Mouse (Mus musculus): Measurements from ENCODE around the gene Vps35l. TPM values are rescaled to one million over a fixed set of nuclear protein-coding genes. Genes with fewer than 3 reads are reported as not detected.
A peak's percentile ranks its signal among the peaks of the same experiment; 100 is the strongest.

Vps35l gene
- polyA plus RNA-seq, 1 experiment from 2014 or later = 91.0 TPM

GRCm38 (mm10) chr7:118811407-118812106, 71.5 kb downstream of the Vps35l start:
- Histone ChIP-seq H3K4me2 (ENCODE audit: low read length) (no peak overlapping the region), H3K9me3 (replicated peaks; ENCODE audit: control insufficient read depth, low read length) (no peaks in the 10 kb centered on the region), H3K36me3 (ENCODE audit: control insufficient read depth, insufficient read depth, low read length) (peaks cover 46% of the 10 kb centered on the region), H3K27me3 (replicated peaks; ENCODE audit: control insufficient read depth, insufficient read depth, low read length) (no peaks in the 10 kb centered on the region), H3K9ac (ENCODE audit: low read length) (no peak overlapping the region), H3K4me3 (ENCODE audit: low read depth, low read length) (no peak overlapping the region), H3K27ac (ENCODE audit: low read depth, low read length) (no peak overlapping the region), H3K4me1 (ENCODE audit: control insufficient read depth, insufficient read depth, low read length) (peaks cover under 1% of the 10 kb centered on the region; the same call in 1 of the 2 replicates)
- no peak for DNase-seq (ENCODE audit: low spot score)
- ATAC-seq = no peak
- WGBS = 88% methylated on average over 12 of the region's 12 CpGs

- Histone ChIP-seq H3K27ac (ENCODE audit: low read depth, low read length) (no peak overlapping the region), H3K9me3 (replicated peaks; ENCODE audit: control insufficient read depth, low read length) (no peaks in the 10 kb centered on the region), H3K4me3 (ENCODE audit: low read depth, low read length) (no peak overlapping the region), H3K27me3 (replicated peaks; ENCODE audit: control insufficient read depth, insufficient read depth, low read length) (no peaks in the 10 kb centered on the region), H3K4me2 (ENCODE audit: low read length) (no peak overlapping the region), H3K4me1 (ENCODE audit: control insufficient read depth, insufficient read depth, low read length) (no peaks in the 10 kb centered on the region), H3K36me3 (ENCODE audit: control insufficient read depth, insufficient read depth, low read length) (peaks cover 60% of the 10 kb centered on the region), H3K9ac (ENCODE audit: low read length) (no peak overlapping the region)
- ATAC-seq (no peak), DNase-seq (ENCODE audit: low spot score) (no peak)
- WGBS = 92% methylated on average over 4 of the region's 4 CpGs
These were observed 73.6 kb downstream of the Vps35l start for GRCm38 (mm10) chr7:118813592-118813991.

GRCm38 (mm10) chr7:118816275-118816674, 76.2 kb downstream of the Vps35l start:
- Histone ChIP-seq H3K9ac (ENCODE audit: low read length) (no peak overlapping the region), H3K9me3 (replicated peaks; ENCODE audit: control insufficient read depth, low read length) (no peaks in the 10 kb centered on the region), H3K4me1 (ENCODE audit: control insufficient read depth, insufficient read depth, low read length) (no peaks in the 10 kb centered on the region), H3K36me3 (ENCODE audit: control insufficient read depth, insufficient read depth, low read length) (peaks cover 58% of the 10 kb centered on the region), H3K4me2 (ENCODE audit: low read length) (no peak overlapping the region), H3K27me3 (replicated peaks; ENCODE audit: control insufficient read depth, insufficient read depth, low read length) (no peaks in the 10 kb centered on the region), H3K27ac (ENCODE audit: low read depth, low read length) (no peak overlapping the region), H3K4me3 (ENCODE audit: low read depth, low read length) (no peak overlapping the region)
- 91% methylated on average over 3 of the region's 3 CpGs for WGBS
- ATAC-seq (no peak), DNase-seq (ENCODE audit: low spot score) (no peak)

GRCm38 (mm10) chr7:118817741-118818140, 77.7 kb downstream of the Vps35l start:
- no peak overlapping the region for H3K4me2 ChIP-seq (ENCODE audit: low read length)

GRCm38 (mm10) chr7:118819666-118820065, 79.6 kb downstream of the Vps35l start:
- 83% methylated on average over 1 of the region's 1 CpGs for WGBS
- Histone ChIP-seq H3K9me3 (replicated peaks; ENCODE audit: control insufficient read depth, low read length) (no peaks in the 10 kb centered on the region), H3K27ac (ENCODE audit: low read depth, low read length) (no peak overlapping the region), H3K27me3 (replicated peaks; ENCODE audit: control insufficient read depth, insufficient read depth, low read length) (no peaks in the 10 kb centered on the region), H3K36me3 (ENCODE audit: control insufficient read depth, insufficient read depth, low read length) (peaks cover 42% of the 10 kb centered on the region), H3K9ac (ENCODE audit: low read length) (no peak overlapping the region), H3K4me1 (ENCODE audit: control insufficient read depth, insufficient read depth, low read length) (no peaks in the 10 kb centered on the region), H3K4me2 (ENCODE audit: low read length) (no peak overlapping the region), H3K4me3 (ENCODE audit: low read depth, low read length) (no peak overlapping the region)
- ATAC-seq (no peak), DNase-seq (ENCODE audit: low spot score) (no peak)

More at GRCm38 (mm10) chr7:118817741-118818140, 77.7 kb downstream of the Vps35l start:
- 94% methylated on average over 7 of the region's 7 CpGs for WGBS
- no peaks in the 10 kb centered on the region for H3K4me1 ChIP-seq (ENCODE audit: control insufficient read depth, insufficient read depth, low read length)
- no peak overlapping the region for H3K9ac ChIP-seq (ENCODE audit: low read length)
- peaks cover 54% of the 10 kb centered on the region for H3K36me3 ChIP-seq (ENCODE audit: control insufficient read depth, insufficient read depth, low read length)
- ATAC-seq (no peak), DNase-seq (ENCODE audit: low spot score) (no peak)
- no peak overlapping the region for H3K27ac ChIP-seq (ENCODE audit: low read depth, low read length)
- H3K27me3 ChIP-seq (replicated peaks; ENCODE audit: control insufficient read depth, insufficient read depth, low read length) = no peaks in the 10 kb centered on the region
- no peak overlapping the region for H3K4me3 ChIP-seq (ENCODE audit: low read depth, low read length)
- H3K9me3 ChIP-seq (replicated peaks; ENCODE audit: control insufficient read depth, low read length) = no peaks in the 10 kb centered on the region

GRCm38 (mm10) chr7:118821356-118821755, 81.3 kb downstream of the Vps35l start:
- Histone ChIP-seq H3K36me3 (ENCODE audit: control insufficient read depth, insufficient read depth, low read length) (peaks cover 40% of the 10 kb centered on the region), H3K27me3 (replicated peaks; ENCODE audit: control insufficient read depth, insufficient read depth, low read length) (no peaks in the 10 kb centered on the region), H3K9ac (ENCODE audit: low read length) (no peak overlapping the region), H3K4me3 (ENCODE audit: low read depth, low read length) (no peak overlapping the region), H3K4me1 (ENCODE audit: control insufficient read depth, insufficient read depth, low read length) (no peaks in the 10 kb centered on the region), H3K27ac (ENCODE audit: low read depth, low read length) (no peak overlapping the region), H3K4me2 (ENCODE audit: low read length) (no peak overlapping the region), H3K9me3 (replicated peaks; ENCODE audit: control insufficient read depth, low read length) (no peaks in the 10 kb centered on the region)
- no peak for ATAC-seq
- DNase-seq (ENCODE audit: low spot score) = no peak
- WGBS = 71% methylated on average over 7 of the region's 7 CpGs

- Histone ChIP-seq H3K4me2 (ENCODE audit: low read length) (no peak overlapping the region), H3K4me1 (ENCODE audit: control insufficient read depth, insufficient read depth, low read length) (no peaks in the 10 kb centered on the region), H3K36me3 (ENCODE audit: control insufficient read depth, insufficient read depth, low read length) (peaks cover 40% of the 10 kb centered on the region), H3K27me3 (replicated peaks; ENCODE audit: control insufficient read depth, insufficient read depth, low read length) (no peaks in the 10 kb centered on the region), H3K4me3 (ENCODE audit: low read depth, low read length) (no peak overlapping the region), H3K9me3 (replicated peaks; ENCODE audit: control insufficient read depth, low read length) (no peaks in the 10 kb centered on the region), H3K9ac (ENCODE audit: low read length) (no peak overlapping the region), H3K27ac (ENCODE audit: low read depth, low read length) (no peak overlapping the region)
- ATAC-seq (no peak), DNase-seq (ENCODE audit: low spot score) (no peak)
- 92% methylated on average over 12 of the region's 12 CpGs for WGBS
These were observed 82.0 kb downstream of the Vps35l start for GRCm38 (mm10) chr7:118821887-118822556.

- Histone ChIP-seq H3K4me3 (ENCODE audit: low read depth, low read length) (no peak overlapping the region), H3K36me3 (ENCODE audit: control insufficient read depth, insufficient read depth, low read length) (peaks cover 37% of the 10 kb centered on the region), H3K4me1 (ENCODE audit: control insufficient read depth, insufficient read depth, low read length) (peaks cover 7% of the 10 kb centered on the region), H3K9me3 (replicated peaks; ENCODE audit: control insufficient read depth, low read length) (no peaks in the 10 kb centered on the region), H3K4me2 (ENCODE audit: low read length) (no peak overlapping the region), H3K27ac (ENCODE audit: low read depth, low read length) (no peak overlapping the region), H3K9ac (ENCODE audit: low read length) (no peak overlapping the region), H3K27me3 (replicated peaks; ENCODE audit: control insufficient read depth, insufficient read depth, low read length) (no peaks in the 10 kb centered on the region)
- DNase-seq (ENCODE audit: low spot score) (no peak), ATAC-seq (no peak)
- 74% methylated on average over 7 of the region's 7 CpGs for WGBS
These were observed 84.4 kb downstream of the Vps35l start for GRCm38 (mm10) chr7:118824451-118824850.

- Histone ChIP-seq H3K9ac (ENCODE audit: low read length) (no peak overlapping the region), H3K27me3 (replicated peaks; ENCODE audit: control insufficient read depth, insufficient read depth, low read length) (no peaks in the 10 kb centered on the region), H3K36me3 (ENCODE audit: control insufficient read depth, insufficient read depth, low read length) (peaks cover 48% of the 10 kb centered on the region), H3K4me3 (ENCODE audit: low read depth, low read length) (no peak overlapping the region), H3K27ac (ENCODE audit: low read depth, low read length) (no peak overlapping the region), H3K4me2 (ENCODE audit: low read length) (no peak overlapping the region), H3K9me3 (replicated peaks; ENCODE audit: control insufficient read depth, low read length) (no peaks in the 10 kb centered on the region), H3K4me1 (ENCODE audit: control insufficient read depth, insufficient read depth, low read length) (peaks cover 7% of the 10 kb centered on the region)
- ATAC-seq (peak; percentile 50; the same call in 1 of the 2 replicates), DNase-seq (ENCODE audit: low spot score) (peak; percentile 46)
- 10% methylated on average over 5 of the region's 5 CpGs for WGBS
These were observed 88.0 kb downstream of the Vps35l start for GRCm38 (mm10) chr7:118827975-118828416.
